Mouse (Mus musculus) megakaryocyte, adult 5-6 weeks (primary cell): ENCODE data around the gene Olfr65. TPM values are rescaled to one million over a fixed set of nuclear protein-coding genes. Genes with fewer than 3 reads are reported as not detected.

ENCODE experiments used
- ATAC-seq: 2 replicates; pipeline ENCODE4 v1.8.0; 2016; ENCODE audit warnings: mild to moderate bottlenecking, inconsistent platforms; ENCODE audit not compliant: poor library complexity, severe bottlenecking
- total RNA-seq, 2 experiments: library from RNA; stranded (forward) in 1 of 2; stranded (reverse) in 1 of 2; fragments of 153-499, 151-499 nt in 1 of 2; fragments of 221-1000, 200-1000 nt in 1 of 2; gene quantifications; 2 replicates each; pipeline versions ENCODE4 v1.2.3 to v1.2.4; 2015 to 2017

The Olfr65 gene
- total RNA-seq (2015), result not detected in 2 replicates
- not detected in 2 replicates for total RNA-seq (2017)

DNA sequence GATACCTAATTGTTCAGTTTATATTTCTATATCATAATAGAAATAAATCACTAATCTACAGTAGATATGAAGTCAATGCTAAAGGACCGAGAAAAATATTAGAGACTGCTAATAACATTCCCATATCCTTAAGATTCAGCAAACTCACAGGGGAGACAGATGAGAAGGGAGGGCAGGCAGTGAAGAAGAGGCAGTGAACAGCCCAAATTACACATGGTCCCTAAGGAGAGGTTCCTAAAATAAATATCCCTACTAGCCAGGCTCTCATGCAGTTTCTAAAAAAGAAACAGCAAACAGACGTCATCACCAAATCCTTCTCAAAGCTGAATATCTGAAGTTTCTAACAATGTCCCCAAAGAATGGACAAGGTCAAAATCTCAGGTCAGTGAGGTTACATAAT lies at the start of gene Olfr65:
Gene Olfr65, plus strand, starts transcription at position 301 of the 400 bp plus-strand sequence.
- no peak for ATAC-seq

DNA sequence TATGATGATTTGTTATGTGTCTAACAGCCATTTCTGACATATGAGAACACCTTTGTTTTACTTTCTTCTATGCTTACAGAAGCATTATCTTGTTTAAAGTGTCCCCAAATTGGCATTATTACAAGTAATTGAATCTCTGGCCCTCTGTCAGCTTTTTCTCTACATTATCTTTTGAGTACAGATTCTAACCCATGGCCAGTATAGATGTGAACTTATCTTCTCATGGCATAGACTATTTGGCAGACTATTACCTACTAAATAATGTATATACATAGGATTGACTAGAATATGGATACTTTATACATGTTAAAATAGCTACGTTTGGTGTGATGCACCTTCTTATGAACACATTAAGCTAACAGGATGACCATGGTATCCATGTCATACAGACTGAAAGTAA lies 48.6 kb upstream of the Olfr65 start:
- no peak for ATAC-seq

DNA sequence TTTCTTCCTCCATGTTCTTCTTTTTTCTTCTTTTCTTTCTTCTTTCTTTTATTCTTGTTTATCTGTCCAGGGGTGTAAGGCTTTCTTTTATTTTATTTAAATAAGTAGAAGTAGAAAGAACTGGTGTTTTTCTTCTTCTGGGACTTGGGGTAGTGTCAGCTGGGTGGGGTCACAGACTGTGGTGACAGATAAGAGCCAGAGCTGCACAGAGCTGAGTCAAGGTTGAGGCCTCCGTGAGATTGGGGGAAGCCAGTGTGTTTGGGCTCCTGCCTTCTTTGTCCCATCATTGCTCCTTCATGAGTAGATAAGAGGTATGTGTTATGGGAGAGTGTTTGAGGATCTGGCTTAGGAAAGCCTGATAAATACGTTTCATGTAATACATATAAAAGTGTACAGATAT lies 44.2 kb upstream of the Olfr65 start:
- peak; percentile 56 for ATAC-seq

DNA sequence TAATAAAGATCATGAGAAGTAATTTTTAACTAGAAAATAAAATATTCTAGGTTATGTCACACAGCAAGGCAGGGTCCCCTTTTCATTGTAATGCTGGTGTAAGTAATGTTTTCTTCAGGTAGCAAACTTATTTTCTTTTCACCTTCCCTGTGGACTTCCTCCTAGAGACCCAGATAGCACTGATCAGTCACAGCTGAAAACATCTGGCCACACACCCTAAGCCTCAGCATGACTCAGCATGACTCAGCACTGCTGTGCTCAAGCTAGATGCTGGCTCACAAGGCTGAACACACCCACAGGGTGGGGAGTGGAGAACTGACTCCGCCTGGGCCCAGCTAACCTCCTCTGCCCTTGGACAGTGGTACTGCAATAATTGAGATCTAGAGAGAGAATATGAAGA lies 42.4 kb upstream of the Olfr65 start:
- ATAC-seq, result peak; percentile 86

DNA sequence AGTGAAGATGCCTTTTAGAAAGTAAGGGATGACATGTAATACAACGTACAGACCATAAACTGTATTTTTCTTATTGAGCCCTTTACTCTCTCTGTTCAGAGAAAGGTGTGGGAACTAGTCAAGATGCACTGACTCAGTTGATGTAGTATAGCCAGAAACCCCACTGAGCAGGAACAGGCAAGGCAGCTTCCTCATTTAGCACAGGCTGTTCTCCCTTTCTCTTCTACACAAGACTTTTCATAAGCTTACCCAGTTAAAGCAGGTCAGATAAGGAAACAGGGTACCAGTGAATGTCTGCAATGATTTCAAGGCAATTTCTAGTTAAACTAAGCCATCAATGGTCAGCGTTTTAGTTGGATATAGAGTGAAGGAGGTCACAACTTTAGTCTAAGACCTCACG lies 41.8 kb upstream of the Olfr65 start:
- peak; percentile 67 for ATAC-seq

DNA sequence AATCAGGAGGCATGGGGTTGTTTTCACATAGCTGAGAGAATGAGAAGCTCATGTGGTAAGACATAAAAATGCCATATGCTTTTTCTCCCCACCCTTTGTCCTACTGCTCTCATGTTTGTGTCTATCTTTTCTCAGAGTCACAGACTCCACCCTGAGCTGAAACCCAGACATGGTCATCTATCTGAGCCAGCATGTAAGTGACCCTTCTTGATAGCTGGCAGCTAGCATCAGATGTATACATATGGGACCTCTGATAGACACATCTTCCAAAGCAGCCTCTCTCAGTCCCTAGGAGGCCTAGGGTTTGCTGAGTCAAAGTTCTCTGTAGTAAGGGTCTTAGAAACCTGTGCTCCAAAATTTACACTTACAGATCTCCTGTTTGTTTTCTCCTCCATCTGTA lies 37.6 kb upstream of the Olfr65 start:
- peak; percentile 23; the same call in 1 of the 2 replicates for ATAC-seq

DNA sequence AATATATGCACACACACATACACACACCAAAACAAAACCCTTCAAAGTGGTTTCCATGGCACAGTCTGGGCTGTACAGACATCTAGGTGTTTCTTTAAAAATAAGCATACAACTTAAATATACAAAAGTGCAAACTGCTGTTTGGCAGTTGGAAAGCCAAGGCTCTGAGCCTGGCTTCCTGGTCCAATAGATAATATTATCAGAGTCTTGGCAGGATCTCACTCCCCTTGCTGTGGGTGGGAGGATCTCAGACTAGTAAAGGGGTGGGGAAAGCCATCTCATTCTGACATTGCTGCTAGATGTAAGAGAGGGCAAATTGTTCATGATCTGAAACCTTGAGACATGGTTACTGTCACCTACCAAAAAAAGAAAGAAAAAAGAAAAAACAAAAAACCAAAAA lies 32.6 kb upstream of the Olfr65 start:
- peak; percentile 62 for ATAC-seq

DNA sequence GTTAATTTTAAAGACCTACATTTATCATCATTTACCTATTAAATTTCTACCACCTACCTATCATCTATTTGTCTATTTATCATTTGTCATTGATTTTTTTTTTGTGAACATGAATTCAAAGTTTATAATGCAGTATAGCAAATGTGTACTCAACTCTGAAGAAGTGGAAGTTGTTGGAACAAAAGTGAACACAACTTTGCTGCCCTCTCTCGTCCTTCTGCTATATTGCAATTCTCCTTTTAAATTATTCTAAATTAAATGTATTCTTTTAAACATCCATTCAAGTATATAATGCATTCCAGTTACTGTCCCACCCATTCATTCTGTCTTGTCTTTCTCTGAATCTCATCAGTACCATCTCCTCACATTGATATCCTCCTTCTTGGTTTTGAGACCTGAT lies 30.2 kb upstream of the Olfr65 start:
- ATAC-seq, result peak; percentile 47; the same call in 1 of the 2 replicates

DNA sequence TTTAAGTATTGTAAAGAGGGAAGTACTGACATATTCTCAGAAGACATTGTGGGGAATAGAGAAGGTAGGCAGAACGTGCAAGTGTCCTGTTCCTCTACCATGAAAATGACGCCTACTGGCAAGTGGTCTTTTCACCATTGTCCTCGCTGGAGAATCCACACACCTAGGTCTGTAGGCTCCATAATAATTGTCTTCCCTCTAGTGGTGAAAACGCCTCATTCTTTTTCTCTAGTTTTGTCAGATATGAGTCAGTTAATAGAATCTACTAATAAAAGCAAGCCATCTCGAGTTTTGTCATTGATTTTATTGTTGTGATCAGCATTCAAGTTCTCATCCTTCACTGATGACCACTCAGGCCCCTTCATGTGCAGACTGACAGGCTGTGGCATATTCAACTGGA lies 28.8 kb upstream of the Olfr65 start:
- ATAC-seq, result peak; percentile 31; the same call in 1 of the 2 replicates

DNA sequence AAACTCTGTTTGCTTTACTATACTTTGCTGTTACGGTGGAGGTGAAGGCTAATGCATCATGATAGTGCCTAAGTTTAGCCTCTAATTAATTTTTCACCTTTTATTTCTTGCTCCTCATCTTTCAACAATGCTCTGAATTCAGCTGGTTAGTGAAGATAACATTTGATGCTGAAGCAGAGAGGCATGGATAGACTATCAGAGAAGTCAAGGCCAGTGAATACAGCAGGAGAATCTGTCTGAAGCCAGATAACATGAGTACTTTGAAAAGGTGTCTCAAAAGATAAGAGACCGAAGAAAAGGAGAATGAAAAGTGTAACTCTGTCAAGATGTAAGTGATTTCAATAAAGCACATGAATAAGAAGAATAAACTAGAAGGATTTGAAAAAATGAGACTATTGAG lies 26.2 kb upstream of the Olfr65 start:
- no peak for ATAC-seq

DNA sequence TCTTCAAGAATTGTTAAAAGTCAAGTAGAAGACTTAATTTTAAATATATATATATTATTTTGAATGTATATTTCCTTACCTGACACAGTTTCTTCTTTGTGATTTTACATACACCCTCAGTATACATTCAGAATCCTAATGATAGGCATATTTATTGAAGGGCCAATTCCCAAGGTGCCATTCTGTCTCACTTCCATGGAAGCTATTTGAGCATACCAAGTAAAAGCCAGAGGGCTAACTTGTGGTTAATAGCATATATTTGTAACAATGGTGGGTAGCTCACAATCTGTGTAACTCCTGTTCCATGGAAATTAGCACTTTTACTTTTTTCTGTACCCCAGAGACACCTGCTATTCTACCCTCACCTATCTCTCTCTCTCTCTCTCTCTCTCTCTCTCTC lies 17.1 kb upstream of the Olfr65 start, which contains the start of gene Olfr66:
Gene Olfr66, minus strand, starts transcription at position 101 of the 400 bp plus-strand sequence.
- ATAC-seq, result no peak

DNA sequence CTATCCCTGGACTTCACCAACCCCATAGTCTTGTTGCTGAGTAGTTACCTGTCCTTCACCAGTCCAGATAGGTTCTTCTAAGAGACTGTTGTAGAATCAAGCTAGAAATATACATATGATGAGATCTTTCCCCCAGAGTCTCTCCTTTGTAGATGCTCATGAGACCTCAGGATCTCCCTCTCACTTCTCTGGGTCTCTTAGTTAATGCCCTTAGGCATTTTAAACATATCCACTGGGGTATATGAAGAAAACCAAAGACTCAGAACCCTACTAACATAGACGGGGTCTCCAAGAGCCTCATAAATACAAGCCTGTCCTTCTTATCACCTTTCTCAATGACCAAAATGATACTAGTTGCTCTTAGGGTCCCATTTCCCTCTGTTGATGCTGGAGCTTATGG lies 8.9 kb upstream of the Olfr65 start, which contains the start of gene Olfr64:
Gene Olfr64, minus strand, starts transcription at position 101 of the 400 bp plus-strand sequence.
- ATAC-seq, result no peak

DNA sequence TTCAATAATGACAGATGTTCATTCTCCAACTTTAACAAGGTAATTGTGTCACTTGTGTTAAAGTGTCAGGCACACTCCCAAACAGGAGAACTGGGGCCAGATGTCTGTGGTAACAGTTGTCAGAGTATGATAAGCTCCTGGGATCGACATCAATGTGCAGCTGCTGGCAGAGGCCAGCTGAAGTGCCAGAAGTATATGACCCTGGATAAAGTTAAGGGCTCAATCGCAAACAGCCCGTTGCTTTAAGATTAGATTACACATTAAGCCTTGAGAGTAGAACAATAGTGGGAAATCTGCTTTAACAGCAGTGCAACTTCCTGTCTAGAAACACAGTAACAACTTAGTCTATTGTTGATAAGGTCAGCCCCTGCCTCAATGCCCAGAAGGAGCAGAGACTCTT lies 6.8 kb downstream of the Olfr65 start:
- peak; percentile 45 for ATAC-seq

DNA sequence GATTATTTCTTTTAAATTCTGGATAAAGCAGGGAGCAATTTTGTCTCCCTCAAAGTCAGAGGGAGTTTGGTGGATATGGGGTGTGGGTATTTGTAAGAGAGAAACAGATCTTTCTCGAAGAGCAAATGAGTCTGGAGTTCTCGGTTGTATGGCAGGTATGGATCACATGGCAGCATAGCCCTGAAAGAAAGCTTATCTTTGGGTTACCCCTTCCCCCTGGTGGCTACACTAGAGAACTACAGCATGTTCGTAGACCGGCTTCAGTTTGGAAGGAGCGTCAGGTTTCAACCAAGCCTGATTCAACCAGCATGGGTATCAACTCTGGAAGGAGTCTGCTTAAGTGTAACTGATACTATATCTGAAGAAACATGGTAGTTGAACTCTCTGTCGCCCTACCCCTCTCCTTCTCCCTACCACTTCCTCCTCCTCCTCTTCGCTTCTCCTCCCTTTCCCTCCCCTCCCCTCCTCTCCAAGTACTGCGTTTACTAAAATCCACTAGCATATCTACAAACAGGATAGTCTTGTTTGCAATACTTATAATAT lies 9.8 kb downstream of the Olfr65 start:
- peak; percentile 65 for ATAC-seq

DNA sequence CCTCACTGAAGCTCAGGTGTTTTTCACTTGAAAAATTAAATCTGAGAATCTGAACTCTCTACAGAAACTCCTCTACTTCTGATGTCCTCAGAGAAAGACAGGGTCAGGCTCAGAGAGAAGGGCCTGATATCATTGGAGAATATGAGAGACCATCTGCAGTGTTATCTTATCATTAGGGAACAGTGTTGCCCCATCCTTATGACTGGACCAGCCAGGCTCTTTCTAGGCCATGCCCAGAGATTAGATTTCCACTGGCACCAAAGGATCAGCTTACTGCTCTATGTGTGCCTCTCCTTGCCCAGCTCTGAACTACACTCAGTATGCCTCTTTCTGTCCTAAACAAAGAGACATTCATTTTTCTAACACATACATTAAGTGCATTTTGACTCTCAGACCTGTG lies 12.1 kb downstream of the Olfr65 start:
- peak; percentile 33; the same call in 1 of the 2 replicates for ATAC-seq

DNA sequence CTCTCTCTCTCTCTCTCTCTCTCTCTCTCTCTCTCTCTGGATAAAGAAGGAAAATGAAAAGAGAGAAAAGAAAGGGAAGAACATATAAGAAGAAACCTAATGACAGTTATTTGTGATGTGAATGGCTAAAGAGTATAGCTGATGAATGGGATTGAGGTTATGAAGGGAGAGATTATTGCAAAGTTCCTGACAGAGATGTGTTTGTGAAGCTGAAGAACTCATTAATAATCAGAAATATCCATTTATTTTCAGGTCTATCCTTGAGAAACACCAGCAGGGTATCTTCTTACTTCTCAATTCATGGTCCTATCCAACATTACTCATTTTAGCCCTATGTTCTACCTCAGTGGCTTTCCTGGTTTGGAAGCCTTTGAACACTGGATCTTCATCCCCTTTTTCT lies 25.2 kb downstream of the Olfr65 start, which contains the start of gene Olfr631:
Gene Olfr631, plus strand, starts transcription at position 301 of the 400 bp plus-strand sequence.
- ATAC-seq, result no peak

DNA sequence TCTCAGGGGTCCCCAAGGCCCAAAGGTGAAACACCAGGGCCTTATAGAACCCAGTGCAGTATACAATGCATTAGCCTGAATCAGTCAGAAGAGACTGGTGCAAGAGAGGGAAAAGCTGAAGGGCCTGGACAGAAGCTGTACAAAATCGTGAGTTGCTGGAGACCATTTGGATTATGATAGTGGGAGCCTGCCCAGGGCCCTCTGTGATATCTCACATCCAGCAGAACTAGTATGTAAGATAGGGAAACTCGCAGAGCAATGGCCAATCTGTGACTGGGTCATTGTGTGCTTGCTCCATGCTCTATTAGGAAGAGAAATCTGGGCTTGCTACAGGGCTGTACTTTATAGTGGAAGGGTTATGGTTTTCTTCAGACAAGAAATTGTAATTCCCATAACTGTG lies 31.0 kb downstream of the Olfr65 start, which contains the start of gene Olfr632:
Gene Olfr632, plus strand, starts transcription at position 84 of the 400 bp plus-strand sequence.
- ATAC-seq, result no peak

DNA sequence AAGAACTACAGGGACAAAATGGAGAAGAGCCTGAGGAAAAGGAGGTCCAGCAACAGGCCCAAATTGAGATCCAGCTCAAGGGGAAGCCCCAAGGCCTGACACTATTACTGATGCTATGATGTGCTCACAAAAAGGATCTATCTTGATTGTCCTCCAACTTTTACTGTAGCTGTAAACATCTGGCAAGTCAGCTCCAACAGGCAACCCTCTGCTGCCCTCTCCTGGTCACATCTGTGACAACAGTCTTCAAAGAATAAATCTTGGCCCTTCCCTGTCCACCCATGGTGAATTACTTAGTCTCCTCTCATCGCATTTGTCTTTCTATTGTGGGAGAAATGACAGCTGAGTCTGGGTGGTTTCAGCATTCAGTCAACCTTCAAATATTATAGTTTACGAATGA lies 39.4 kb downstream of the Olfr65 start:
- ATAC-seq, result peak; percentile 94

DNA sequence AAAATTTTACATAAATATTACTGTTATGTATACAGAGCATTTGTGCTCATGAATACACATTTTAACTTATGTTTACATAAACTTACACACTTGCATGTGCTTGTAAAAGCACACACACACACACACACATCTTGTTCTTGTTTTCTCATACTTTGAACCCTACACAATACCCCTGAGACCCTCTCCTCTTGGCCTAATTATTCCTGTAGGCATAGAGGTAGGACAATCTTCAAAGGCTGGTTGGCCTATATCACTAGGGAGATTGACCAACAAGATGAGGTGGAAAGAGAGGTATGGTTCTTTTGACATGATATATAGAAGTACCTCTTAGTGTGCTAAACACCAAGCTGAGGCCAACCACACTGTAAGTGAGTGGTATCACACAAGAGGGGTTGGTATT lies 40.9 kb downstream of the Olfr65 start, which contains the start of gene Olfr633:
Gene Olfr633, plus strand, starts transcription at position 301 of the 400 bp plus-strand sequence.
- no peak for ATAC-seq
